Mouse (Mus musculus): Measurements from ENCODE around the gene Mab21l2. TPM values are rescaled to one million over a fixed set of nuclear protein-coding genes. Genes with fewer than 3 reads are reported as not detected.

The Mab21l2 gene
- total RNA-seq (2014; fragmentation: Nextera tagmentation) (not detected in 2 replicates), total RNA-seq (2017) (not detected in 2 replicates)

- peak; percentile 50 for ATAC-seq (replicated peaks; ENCODE audit: low FRiP score, low TSS enrichment, poor library complexity, severe bottlenecking)
These were observed at the start of gene Mab21l2 for GRCm38 (mm10) chr3:86548091-86549015. Gene Mab21l2 (minus strand): TSS chr3:86548629.

GRCm38 (mm10) chr3:86575312-86575711 is 26.9 kb upstream of the Mab21l2 start:
- no peak for ATAC-seq (replicated peaks; ENCODE audit: low FRiP score, low TSS enrichment, poor library complexity, severe bottlenecking)

- no peak for ATAC-seq (replicated peaks; ENCODE audit: low FRiP score, low TSS enrichment, poor library complexity, severe bottlenecking)
These were observed 24.3 kb upstream of the Mab21l2 start for GRCm38 (mm10) chr3:86572519-86573244.

GRCm38 (mm10) chr3:86571518-86571917 is 23.1 kb upstream of the Mab21l2 start:
- no peak for ATAC-seq (replicated peaks; ENCODE audit: low FRiP score, low TSS enrichment, poor library complexity, severe bottlenecking)

GRCm38 (mm10) chr3:86567312-86567711 is 18.9 kb upstream of the Mab21l2 start:
- ATAC-seq (replicated peaks; ENCODE audit: low FRiP score, low TSS enrichment, poor library complexity, severe bottlenecking), result peak; percentile 96

- peak; percentile 74 for ATAC-seq (replicated peaks; ENCODE audit: low FRiP score, low TSS enrichment, poor library complexity, severe bottlenecking)
These were observed 13.0 kb upstream of the Mab21l2 start for GRCm38 (mm10) chr3:86561396-86561795.

GRCm38 (mm10) chr3:86561023-86561344 is 12.6 kb upstream of the Mab21l2 start:
- peak; percentile 89 for ATAC-seq (replicated peaks; ENCODE audit: low FRiP score, low TSS enrichment, poor library complexity, severe bottlenecking)

GRCm38 (mm10) chr3:86560281-86561022 is 12.0 kb upstream of the Mab21l2 start:
- peak; percentile 60 for ATAC-seq (replicated peaks; ENCODE audit: low FRiP score, low TSS enrichment, poor library complexity, severe bottlenecking)

- ATAC-seq (replicated peaks; ENCODE audit: low FRiP score, low TSS enrichment, poor library complexity, severe bottlenecking), result no peak
These were observed 11.2 kb upstream of the Mab21l2 start for GRCm38 (mm10) chr3:86559635-86560034.

GRCm38 (mm10) chr3:86558976-86559375 is 10.5 kb upstream of the Mab21l2 start:
- ATAC-seq (replicated peaks; ENCODE audit: low FRiP score, low TSS enrichment, poor library complexity, severe bottlenecking), result no peak

GRCm38 (mm10) chr3:86552170-86552569 is 3.7 kb upstream of the Mab21l2 start:
- ATAC-seq (replicated peaks; ENCODE audit: low FRiP score, low TSS enrichment, poor library complexity, severe bottlenecking), result no peak

- ATAC-seq (replicated peaks; ENCODE audit: low FRiP score, low TSS enrichment, poor library complexity, severe bottlenecking), result no peak
These were observed 2.7 kb upstream of the Mab21l2 start for GRCm38 (mm10) chr3:86551011-86551728.

- ATAC-seq (replicated peaks; ENCODE audit: low FRiP score, low TSS enrichment, poor library complexity, severe bottlenecking), result no peak
These were observed 2.0 kb upstream of the Mab21l2 start for GRCm38 (mm10) chr3:86550301-86551010.

GRCm38 (mm10) chr3:86547251-86547791 is 1.1 kb downstream of the Mab21l2 start:
- peak; percentile 12; the same call in 1 of the 2 replicates for ATAC-seq (replicated peaks; ENCODE audit: low FRiP score, low TSS enrichment, poor library complexity, severe bottlenecking)

GRCm38 (mm10) chr3:86546471-86547250 is 1.8 kb downstream of the Mab21l2 start:
- ATAC-seq (replicated peaks; ENCODE audit: low FRiP score, low TSS enrichment, poor library complexity, severe bottlenecking), result peak; percentile 76

GRCm38 (mm10) chr3:86545945-86546344 is 2.5 kb downstream of the Mab21l2 start:
- no peak for ATAC-seq (replicated peaks; ENCODE audit: low FRiP score, low TSS enrichment, poor library complexity, severe bottlenecking)

- no peak for ATAC-seq (replicated peaks; ENCODE audit: low FRiP score, low TSS enrichment, poor library complexity, severe bottlenecking)
These were observed 3.6 kb downstream of the Mab21l2 start for GRCm38 (mm10) chr3:86544785-86545184.

All from megakaryocyte-erythroid progenitor cell, adult 5-6 weeks (primary cell).